Mouse (Mus musculus) forebrain, embryonic 14.5 days (tissue): ENCODE results near the gene Entpd8. TPM values are rescaled to one million over a fixed set of nuclear protein-coding genes. Genes with fewer than 3 reads are reported as not detected.

Experiments used
- ATAC-seq: fragments of 200-750 bp; cut with Nextera tagmentation; 2 replicates; pipeline ENCODE4 v1.8.0; 2017; ENCODE audit warnings: mild to moderate bottlenecking, moderate library complexity
- DNase-seq: peaks from one replicate; pipeline ENCODE4 v3.0.0-alpha.2; 2015; ENCODE audit warnings: low spot score
- H3K27ac ChIP-seq: fragments of 300-500 bp; sonication (generic); 2 replicates; pipeline ENCODE4 v1.5.1; 2014; ENCODE audit warnings: low read depth, mild to moderate bottlenecking, control low read depth, low read length, moderate library complexity
- H3K27me3 ChIP-seq: fragments of 300-500 bp; sonication (generic); replicated peaks from 2 replicates; pipeline ENCODE4 v1.6.1; 2014; ENCODE audit warnings: low read length, control low read depth, mixed read lengths; ENCODE audit not compliant: control insufficient read depth, insufficient read depth
- H3K36me3 ChIP-seq: fragments of 300-500 bp; sonication (generic); 2 replicates; pipeline ENCODE4 v1.6.1; 2014; ENCODE audit warnings: low read length, control low read depth; ENCODE audit not compliant: control insufficient read depth, insufficient read depth
- H3K4me1 ChIP-seq: fragments of 300-500 bp; sonication (generic); 2 replicates; pipeline ENCODE4 v1.6.1; 2014; ENCODE audit warnings: antibody characterized with exemption, low read length, control low read depth; ENCODE audit not compliant: control insufficient read depth, insufficient read depth
- H3K4me2 ChIP-seq: fragments of 300-500 bp; sonication (generic); 2 replicates; pipeline ENCODE4 v1.6.1; 2014; ENCODE audit warnings: mild to moderate bottlenecking, control low read depth, low read length
- H3K4me3 ChIP-seq: fragments of 300-500 bp; sonication (generic); 2 replicates; pipeline ENCODE4 v1.5.1; 2014; ENCODE audit warnings: low read depth, low read length, control low read depth
- H3K9ac ChIP-seq: fragments of 300-500 bp; sonication (generic); 2 replicates; pipeline ENCODE4 v1.6.1; 2014; ENCODE audit warnings: mild to moderate bottlenecking, low read length, control low read depth, moderate library complexity
- H3K9me3 ChIP-seq: fragments of 300-500 bp; sonication (generic); replicated peaks from 2 replicates; pipeline ENCODE4 v1.6.1; 2016; ENCODE audit warnings: low read length, control low read depth, mixed read lengths; ENCODE audit not compliant: control insufficient read depth
- WGBS: fragments of 180-500 bp; shearing (Covaris S2); extraction: QIAGEN DNeasy Blood & Tissue Kit; methylation state at CpG from one replicate; pipeline ENCODE4 v1.1.7; 2014; 5-methylcytosine and 5-hydroxymethylcytosine counted together
- polyA plus RNA-seq: library from polyadenylated mRNA; unstranded; fragments of >200 nt; fragmentation: Nextera tagmentation; extraction: Ambion mirVana; gene quantifications from 2 replicates; pipeline ENCODE4 v1.2.1, GENCODE M21; 2014

The Entpd8 gene
- polyA plus RNA-seq, 1 experiment from 2014 or later, result not detected

- H3K9ac ChIP-seq, result no peak overlapping the region
- peaks cover 17% of the 10 kb centered on the region for H3K4me1 ChIP-seq
- H3K36me3 ChIP-seq, result no peaks in the 10 kb centered on the region
- no peak overlapping the region for H3K27ac ChIP-seq
- 78% methylated on average over 2 of the region's 2 CpGs for WGBS
- no peaks in the 10 kb centered on the region for H3K9me3 ChIP-seq
- no peak overlapping the region for H3K4me2 ChIP-seq
- no peak for ATAC-seq
- DNase-seq, result no peak
- H3K27me3 ChIP-seq, result no peaks in the 10 kb centered on the region
- no peak overlapping the region for H3K4me3 ChIP-seq
Observed at GRCm38 (mm10) chr2:25122666-25123065, 42.6 kb downstream of the Entpd8 start.

- Histone ChIP-seq H3K9ac (no peak overlapping the region), H3K9me3 (no peaks in the 10 kb centered on the region), H3K4me2 (no peak overlapping the region), H3K27ac (no peak overlapping the region), H3K27me3 (no peaks in the 10 kb centered on the region), H3K4me1 (peaks cover 24% of the 10 kb centered on the region), H3K36me3 (no peaks in the 10 kb centered on the region), H3K4me3 (no peak overlapping the region)
- DNase-seq (no peak), ATAC-seq (no peak)
- 94% methylated on average over 5 of the region's 5 CpGs for WGBS
Observed at GRCm38 (mm10) chr2:25123527-25123926, 43.4 kb downstream of the Entpd8 start.

- WGBS, result 80% methylated on average over 3 of the region's 3 CpGs
- H3K4me3 ChIP-seq, result no peak overlapping the region
- no peaks in the 10 kb centered on the region for H3K36me3 ChIP-seq
- no peak overlapping the region for H3K9ac ChIP-seq
- H3K27ac ChIP-seq, result no peak overlapping the region
- H3K4me2 ChIP-seq, result no peak overlapping the region
- no peaks in the 10 kb centered on the region for H3K27me3 ChIP-seq
- H3K4me1 ChIP-seq, result peaks cover 28% of the 10 kb centered on the region
- DNase-seq, result no peak
- ATAC-seq, result no peak
- no peaks in the 10 kb centered on the region for H3K9me3 ChIP-seq
Observed at GRCm38 (mm10) chr2:25124411-25124810, 44.3 kb downstream of the Entpd8 start.

- 72% methylated on average over 6 of the region's 6 CpGs for WGBS
- Histone ChIP-seq H3K4me1 (peaks cover 28% of the 10 kb centered on the region), H3K4me3 (no peak overlapping the region), H3K27me3 (no peaks in the 10 kb centered on the region), H3K9me3 (no peaks in the 10 kb centered on the region), H3K27ac (peak overlapping the region; percentile 95), H3K36me3 (no peaks in the 10 kb centered on the region), H3K4me2 (no peak overlapping the region), H3K9ac (no peak overlapping the region)
- ATAC-seq, result no peak
- no peak for DNase-seq
Observed at GRCm38 (mm10) chr2:25125146-25125545, 45.0 kb downstream of the Entpd8 start.

GRCm38 (mm10) chr2:25126011-25127010 lies 46.2 kb downstream of the Entpd8 start:
- Histone ChIP-seq H3K4me1 (peaks cover 28% of the 10 kb centered on the region), H3K27me3 (no peaks in the 10 kb centered on the region), H3K4me2 (0 out of 2 replicates have a peak overlapping the region, but pooled peaks have one; percentile 16), H3K9ac (peak overlapping the region; percentile 29; the same call in 1 of the 2 replicates), H3K9me3 (no peaks in the 10 kb centered on the region), H3K4me3 (no peak overlapping the region), H3K36me3 (no peaks in the 10 kb centered on the region), H3K27ac (peak overlapping the region; percentile 95)
- DNase-seq (peak; percentile 92), ATAC-seq (peak; percentile 91)
- WGBS, result 1% methylated on average over 19 of the region's 19 CpGs

GRCm38 (mm10) chr2:25127206-25127605 lies 47.1 kb downstream of the Entpd8 start:
- Histone ChIP-seq H3K27me3 (no peaks in the 10 kb centered on the region), H3K4me1 (peaks cover 28% of the 10 kb centered on the region), H3K36me3 (no peaks in the 10 kb centered on the region), H3K9ac (no peak overlapping the region), H3K27ac (peak overlapping the region; percentile 95), H3K4me2 (no peak overlapping the region), H3K9me3 (no peaks in the 10 kb centered on the region), H3K4me3 (no peak overlapping the region)
- ATAC-seq (peak; percentile 10; the same call in 1 of the 2 replicates), DNase-seq (peak; percentile 49)
- WGBS, result 25% methylated on average over 5 of the region's 5 CpGs

GRCm38 (mm10) chr2:25128072-25128471 lies 48.0 kb downstream of the Entpd8 start:
- no peaks in the 10 kb centered on the region for H3K36me3 ChIP-seq
- WGBS, result 85% methylated on average over 11 of the region's 11 CpGs
- H3K9ac ChIP-seq, result no peak overlapping the region
- H3K9me3 ChIP-seq, result no peaks in the 10 kb centered on the region
- ATAC-seq (no peak), DNase-seq (no peak)
- no peaks in the 10 kb centered on the region for H3K27me3 ChIP-seq
- H3K4me3 ChIP-seq, result no peak overlapping the region
- H3K27ac ChIP-seq, result no peak overlapping the region
- H3K4me1 ChIP-seq, result peaks cover 28% of the 10 kb centered on the region
- H3K4me2 ChIP-seq, result no peak overlapping the region

- WGBS, result 67% methylated on average over 9 of the region's 9 CpGs
- no peak overlapping the region for H3K4me2 ChIP-seq
- H3K4me1 ChIP-seq, result peaks cover 15% of the 10 kb centered on the region
- H3K9me3 ChIP-seq, result no peaks in the 10 kb centered on the region
- ATAC-seq (no peak), DNase-seq (no peak)
- no peaks in the 10 kb centered on the region for H3K27me3 ChIP-seq
- no peaks in the 10 kb centered on the region for H3K36me3 ChIP-seq
- H3K4me3 ChIP-seq, result no peak overlapping the region
- no peak overlapping the region for H3K9ac ChIP-seq
- no peak overlapping the region for H3K27ac ChIP-seq
Observed at GRCm38 (mm10) chr2:25131601-25132000, 51.5 kb downstream of the Entpd8 start.
